Mouse (Mus musculus) CD8-positive naive resting alpha-beta T cell, adult 2 months (primary cell): ENCODE measurements around the gene Cxadr.

Experiments used
- DNase-seq, 2 experiments: peaks; one replicate each; pipeline ENCODE4 v3.0.0; 2022; ENCODE audit warnings: low read depth in 2 of 2, low spot score in 2 of 2

Gene Cxadr

GRCm38 (mm10) chr16:78305606-78306100, 4.4 kb downstream of the Cxadr start:
- no peak for DNase-seq

GRCm38 (mm10) chr16:78306606-78307005, 5.3 kb downstream of the Cxadr start:
- no peak for DNase-seq

DNA sequence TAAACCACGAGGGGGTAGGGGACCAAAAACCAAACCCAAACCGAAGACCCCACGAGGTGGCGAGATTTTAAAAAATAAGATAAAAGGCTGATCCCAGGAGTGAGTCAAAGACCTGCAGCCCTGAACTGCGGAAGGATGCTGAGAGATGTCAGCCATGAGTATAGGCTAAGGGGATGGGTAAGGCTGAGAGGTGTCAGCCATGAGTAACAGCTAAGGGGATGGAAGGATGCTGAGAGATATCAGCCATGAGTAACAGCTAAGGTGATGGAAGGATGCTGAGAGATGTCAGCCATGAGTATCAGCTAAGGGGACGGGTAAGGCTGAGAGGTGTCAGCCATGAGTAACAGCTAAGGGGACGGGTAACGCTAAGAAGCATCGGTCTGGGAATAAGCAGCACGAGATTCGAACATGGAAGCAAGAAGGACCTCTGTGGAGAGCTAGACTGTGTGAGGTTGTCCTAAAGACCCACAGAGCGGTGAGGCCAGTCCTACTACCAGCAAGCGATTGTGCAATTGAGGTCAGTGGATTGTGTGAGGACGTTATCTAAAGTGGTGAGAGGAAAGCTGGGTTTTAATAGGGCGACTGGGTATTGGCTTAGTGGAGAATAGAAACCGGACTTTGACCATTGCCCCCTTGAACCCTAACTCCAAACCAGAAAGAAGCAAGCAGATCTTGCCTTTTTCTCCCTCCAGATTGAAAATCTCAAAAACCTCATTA, 6.3 kb downstream of the Cxadr start:
- DNase-seq, result no peak

DNA sequence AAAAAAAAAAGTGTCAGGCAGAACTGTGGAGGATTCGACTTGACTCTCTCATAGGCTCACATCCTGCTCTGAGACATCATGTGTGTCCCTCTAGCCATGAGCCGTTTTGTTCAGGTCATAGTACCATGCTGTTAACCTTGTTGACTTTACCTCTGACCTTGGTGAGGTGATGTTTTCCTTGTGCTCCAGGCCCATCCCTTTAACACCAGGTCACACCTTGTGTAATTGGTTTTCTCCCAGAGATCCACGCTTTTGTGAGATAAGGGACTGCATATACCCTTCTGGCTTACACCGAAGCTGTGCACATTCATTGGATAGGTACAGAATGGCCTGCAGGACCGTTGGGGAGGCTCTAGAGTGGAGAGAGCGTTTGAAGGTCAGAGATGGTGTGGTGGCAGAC, 8.0 kb downstream of the Cxadr start:
- no peak for DNase-seq

- DNase-seq, result no peak
These were observed 12.0 kb downstream of the Cxadr start for GRCm38 (mm10) chr16:78313135-78313887.

DNA sequence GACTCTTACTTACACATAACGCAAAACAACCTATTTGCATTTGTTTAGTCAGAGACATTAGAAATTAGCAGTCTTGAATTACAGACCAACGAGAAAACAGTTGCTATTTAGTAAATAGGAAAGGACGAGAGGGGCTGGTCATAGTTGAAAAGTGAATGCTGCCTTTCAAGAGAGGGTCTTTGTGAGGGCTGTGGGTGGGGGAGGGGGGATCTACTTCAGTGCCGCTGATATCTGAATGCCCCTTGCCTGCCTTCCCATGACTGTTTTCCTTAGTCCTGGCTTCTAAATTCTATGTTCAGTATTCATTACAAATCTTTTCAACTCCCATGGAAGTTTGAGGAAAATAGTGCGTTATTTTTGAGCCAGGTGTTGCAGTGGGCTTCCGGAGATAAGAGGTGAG, 12.7 kb downstream of the Cxadr start:
- no peak for DNase-seq

DNA sequence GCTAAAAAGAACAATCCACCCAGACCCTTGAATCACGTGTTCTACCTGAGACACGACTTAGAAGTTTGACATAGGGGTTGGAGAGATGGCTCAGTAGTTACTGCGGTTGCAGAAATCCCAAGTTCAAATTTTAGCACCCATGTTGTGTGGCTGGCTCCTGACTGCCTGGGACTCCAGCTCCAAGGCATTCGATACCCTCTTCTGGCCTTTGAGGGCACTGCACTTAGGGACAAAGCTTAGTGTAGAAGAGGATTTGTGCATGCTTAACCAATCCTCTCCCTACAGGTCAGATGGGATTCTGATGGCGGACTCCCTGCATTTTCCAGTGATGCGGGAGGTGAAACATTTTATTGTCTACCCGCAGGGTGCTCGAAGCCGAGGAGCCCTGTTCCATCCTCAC, 15.6 kb downstream of the Cxadr start:
- DNase-seq, result peak; percentile 9 to 39

- no peak for DNase-seq
These were observed 16.7 kb downstream of the Cxadr start for GRCm38 (mm10) chr16:78317960-78318359.

- no peak for DNase-seq
These were observed 18.4 kb downstream of the Cxadr start for GRCm38 (mm10) chr16:78319711-78320110.

GRCm38 (mm10) chr16:78321559-78321958, 20.3 kb downstream of the Cxadr start:
- no peak for DNase-seq

DNA sequence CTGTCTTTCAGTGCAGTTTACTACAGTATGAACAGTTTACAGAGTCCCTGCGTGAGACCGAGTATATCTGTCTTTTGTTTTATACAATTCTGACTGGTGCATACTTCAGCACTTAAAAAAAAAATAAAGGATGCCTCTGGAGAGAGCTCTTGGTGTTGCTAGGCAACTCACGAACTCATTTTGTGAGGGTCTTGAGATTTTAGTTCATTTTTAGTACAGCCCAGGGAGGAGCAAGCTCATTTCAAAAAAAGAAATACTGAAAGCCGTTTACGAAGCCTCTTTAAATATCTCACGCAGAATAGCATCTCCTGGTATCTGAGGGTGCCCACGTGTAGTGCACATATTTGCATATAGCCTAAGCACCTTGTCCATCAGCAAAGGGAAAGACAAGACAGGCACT, 20.9 kb downstream of the Cxadr start:
- no peak for DNase-seq

GRCm38 (mm10) chr16:78325972-78326848, 24.9 kb downstream of the Cxadr start:
- no peak for DNase-seq

GRCm38 (mm10) chr16:78327562-78327961, 26.3 kb downstream of the Cxadr start:
- no peak for DNase-seq

- DNase-seq, result no peak
These were observed 26.7 kb downstream of the Cxadr start for GRCm38 (mm10) chr16:78327999-78328398.

GRCm38 (mm10) chr16:78337226-78337625, 35.9 kb downstream of the Cxadr start:
- DNase-seq, result no peak

GRCm38 (mm10) chr16:78341356-78341755, 40.1 kb downstream of the Cxadr start:
- no peak for DNase-seq

- no peak for DNase-seq
These were observed 41.5 kb downstream of the Cxadr start for GRCm38 (mm10) chr16:78342767-78343166.

DNA sequence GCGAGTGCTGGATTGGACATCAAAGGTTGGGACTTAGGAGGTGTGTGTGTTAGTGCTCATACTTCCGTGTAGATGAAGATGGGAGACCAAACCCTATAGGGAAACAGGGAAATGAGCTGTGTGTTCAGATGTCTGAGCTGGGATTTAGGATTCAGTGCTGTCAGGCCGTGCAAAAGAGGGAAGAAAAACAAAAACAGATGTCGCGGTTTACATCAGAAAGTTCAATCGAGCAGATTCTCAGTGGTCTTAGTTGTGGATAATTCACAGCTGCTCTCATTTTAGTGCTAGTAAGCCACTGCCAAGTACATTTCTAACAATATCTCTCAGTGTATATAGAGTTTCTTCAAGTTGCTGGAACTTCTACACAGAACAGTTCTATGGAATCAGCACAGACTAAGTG, 42.5 kb downstream of the Cxadr start:
- no peak for DNase-seq

- no peak for DNase-seq
These were observed 45.5 kb downstream of the Cxadr start for GRCm38 (mm10) chr16:78346662-78347327.

- DNase-seq, result no peak
These were observed 46.1 kb downstream of the Cxadr start for GRCm38 (mm10) chr16:78347328-78347926.

GRCm38 (mm10) chr16:78357757-78358156, 56.5 kb downstream of the Cxadr start:
- DNase-seq, result peak in 1 of 2 experiments; percentile 30
